Mouse (Mus musculus): ENCODE measurements at regions not wholly inside any gene's neighbourhood (a gene's known extent, or its start where the extent isn't known, plus 50 kb on each side); places are given as distances from the start of the nearest gene placed in this dataset.

DNA sequence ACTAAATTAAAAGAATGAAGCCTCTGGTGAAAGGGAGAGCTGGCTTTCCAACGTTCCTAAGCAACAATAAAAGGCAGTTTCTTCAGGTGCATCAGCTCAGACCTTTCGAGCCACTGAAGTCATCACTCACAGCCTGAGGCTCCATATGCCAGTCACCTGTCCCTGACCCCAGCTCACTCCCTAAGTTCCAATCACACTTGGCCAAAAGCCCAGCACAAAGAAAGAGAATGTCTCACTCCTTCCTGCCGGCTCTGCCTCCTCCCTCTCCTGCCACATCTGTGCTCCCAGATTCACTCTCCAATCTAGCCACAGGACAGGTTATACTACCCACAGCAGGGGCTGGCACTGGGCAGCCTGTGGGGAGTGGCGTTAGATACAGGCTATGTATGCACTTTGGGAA, 150.7 kb downstream of the Psat1 start:
- no peak for DNase-seq

DNA sequence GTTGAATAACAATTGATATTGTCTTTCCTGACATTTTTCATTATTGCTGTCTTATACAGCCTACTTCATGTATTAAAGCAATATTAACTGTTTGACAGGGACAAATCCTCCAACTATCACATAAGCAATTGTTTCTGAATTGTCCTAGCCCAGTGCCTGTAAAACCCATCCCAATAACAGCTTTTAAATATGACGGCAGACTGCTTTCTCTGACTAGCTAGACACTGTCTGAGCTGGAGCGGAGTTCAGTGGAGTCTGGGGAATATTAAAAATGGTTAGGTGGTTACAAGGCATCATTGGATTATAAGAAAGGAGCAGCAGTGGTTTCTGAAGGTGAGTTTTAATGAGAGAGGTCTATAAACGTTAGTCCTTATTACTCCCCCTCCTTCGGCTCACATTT, 155.2 kb downstream of the Psat1 start:
- no peak for DNase-seq

DNA sequence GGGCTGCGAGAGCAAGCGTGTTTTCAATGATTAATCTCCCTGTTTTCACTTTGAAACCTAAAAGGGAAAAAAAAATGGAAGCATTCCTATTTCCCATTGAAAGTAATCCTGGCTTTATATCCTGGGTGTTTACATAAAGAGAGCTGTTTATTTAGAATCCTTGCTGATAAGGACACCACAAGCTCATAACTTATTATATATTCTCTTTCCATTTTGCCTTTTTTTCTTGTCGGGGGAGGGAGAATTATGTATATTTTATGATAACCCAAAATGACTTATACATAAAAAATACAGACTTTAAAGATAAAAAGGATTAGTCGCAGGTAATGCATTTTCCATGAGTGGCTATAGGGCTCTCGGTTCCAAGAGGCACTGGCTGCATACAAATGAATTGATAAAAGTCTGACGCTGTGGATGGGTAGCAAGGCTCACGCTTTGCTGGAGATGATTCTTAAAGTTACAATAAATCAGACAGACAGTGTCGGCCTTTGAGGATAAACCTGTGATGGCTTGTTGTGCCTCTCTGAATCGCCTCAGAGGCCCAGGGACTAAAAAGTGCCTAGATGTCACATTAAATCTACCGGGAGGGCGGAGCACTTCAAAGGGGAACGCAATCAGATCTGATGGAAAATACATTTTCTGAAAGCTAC, 155.7 kb downstream of the Psat1 start:
- DNase-seq, result no peak

DNA sequence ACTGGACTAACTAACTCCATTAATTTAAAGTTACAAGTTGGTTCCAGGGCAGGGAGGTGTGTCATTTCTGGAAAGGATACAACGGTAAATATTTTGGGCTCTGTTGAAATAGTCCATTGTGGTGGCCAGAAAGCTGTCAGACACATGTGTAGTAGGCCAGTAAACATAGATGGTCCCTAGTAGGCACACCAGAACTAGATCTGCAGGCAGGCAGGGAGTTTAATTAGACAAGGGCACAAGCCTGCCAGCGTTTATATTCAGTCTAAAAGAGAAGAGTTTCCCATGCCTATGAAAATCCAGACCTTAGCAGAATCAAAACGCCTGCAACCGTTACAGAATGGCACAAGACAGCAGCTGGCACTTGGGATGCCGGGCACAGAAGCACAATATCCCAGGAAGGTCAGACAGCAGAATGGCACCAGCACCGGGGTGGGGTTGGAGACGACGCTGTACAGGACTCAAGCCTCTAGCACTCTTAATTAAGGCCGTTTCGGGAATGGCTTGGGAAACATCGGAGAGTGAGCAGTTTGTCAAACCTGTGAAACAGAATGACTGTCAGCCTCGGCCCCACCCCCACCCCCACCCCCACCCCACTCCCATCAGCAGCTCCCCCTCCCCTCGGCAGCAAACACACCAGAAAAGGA, 156.4 kb downstream of the Psat1 start:
- no peak for DNase-seq

DNA sequence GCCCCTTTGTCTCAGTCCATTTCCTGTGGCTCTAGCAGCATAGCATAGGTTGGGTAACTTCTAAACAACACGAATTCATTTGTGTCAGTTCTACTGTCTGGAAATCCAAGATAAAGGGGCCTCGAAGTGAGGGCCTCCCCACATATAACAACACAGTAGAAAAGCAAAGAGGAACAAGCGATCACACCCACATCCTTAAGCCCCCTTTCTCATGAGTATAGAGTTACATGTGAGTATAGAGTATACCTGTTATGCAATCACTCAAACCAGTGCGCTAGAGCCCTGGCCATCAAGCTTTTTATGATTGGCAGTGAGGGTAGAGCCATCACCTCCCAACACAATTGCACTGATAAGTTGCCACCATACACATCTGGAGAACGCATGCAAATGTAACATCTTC, 157.4 kb downstream of the Psat1 start:
- no peak for DNase-seq

DNA sequence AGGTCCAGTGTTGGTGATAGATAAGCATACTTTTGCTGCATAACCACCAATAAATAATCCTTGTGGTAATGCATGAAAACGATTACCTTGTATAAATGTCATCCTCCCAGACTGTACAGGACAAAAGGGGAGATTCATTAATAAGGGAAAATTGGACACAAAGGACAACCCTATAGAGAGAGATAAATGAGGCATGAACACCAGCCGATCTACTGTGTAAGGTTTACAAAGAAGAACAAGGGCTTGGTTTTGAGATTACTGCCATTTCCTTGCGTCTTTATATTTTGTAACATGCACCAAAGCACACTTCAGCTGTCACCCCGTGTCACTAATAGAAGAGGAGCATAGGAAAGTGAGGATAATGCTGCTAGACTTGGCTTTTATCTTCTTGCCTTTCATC, 162.5 kb downstream of the Psat1 start:
- DNase-seq, result no peak

DNA sequence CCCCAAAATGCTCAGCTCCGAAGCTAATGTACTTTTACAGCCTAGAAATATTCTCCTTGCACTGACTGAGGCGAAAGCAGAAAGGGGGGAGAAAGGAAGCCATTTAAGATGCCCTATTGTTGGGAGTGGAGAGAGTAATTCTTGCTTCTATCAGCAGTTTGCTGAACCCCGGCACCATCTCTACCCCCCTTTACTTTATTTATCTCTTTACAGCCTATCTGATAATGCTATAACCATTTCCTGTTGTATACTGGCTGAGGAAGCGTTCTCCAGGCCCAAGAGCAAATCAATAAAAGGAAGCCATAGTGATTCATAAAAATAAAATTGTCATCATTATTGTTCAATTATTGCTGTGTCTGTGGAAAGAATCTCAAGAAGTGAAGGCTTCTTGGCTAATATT, 177.5 kb downstream of the Psat1 start:
- DNase-seq, result no peak

DNA sequence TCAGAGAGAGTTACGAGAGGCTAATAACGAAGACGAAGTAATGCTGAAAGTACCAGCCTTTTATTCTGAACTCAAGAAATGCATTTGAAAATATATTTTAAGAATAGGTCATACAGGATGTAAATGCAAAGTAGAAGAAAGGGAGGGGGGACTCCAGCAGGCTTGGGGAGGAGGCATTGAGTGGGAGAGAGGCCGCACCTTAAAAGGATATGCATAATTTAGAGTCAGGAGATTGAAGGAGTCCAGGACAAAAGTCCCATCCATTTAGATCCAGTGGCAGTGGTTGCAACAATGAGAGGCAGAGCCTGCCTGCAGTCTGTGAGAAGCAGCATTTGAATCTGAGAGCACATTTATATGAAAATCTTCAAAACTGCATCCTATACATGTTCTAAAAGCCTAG, 186.1 kb downstream of the Psat1 start:
- no peak for DNase-seq

DNA sequence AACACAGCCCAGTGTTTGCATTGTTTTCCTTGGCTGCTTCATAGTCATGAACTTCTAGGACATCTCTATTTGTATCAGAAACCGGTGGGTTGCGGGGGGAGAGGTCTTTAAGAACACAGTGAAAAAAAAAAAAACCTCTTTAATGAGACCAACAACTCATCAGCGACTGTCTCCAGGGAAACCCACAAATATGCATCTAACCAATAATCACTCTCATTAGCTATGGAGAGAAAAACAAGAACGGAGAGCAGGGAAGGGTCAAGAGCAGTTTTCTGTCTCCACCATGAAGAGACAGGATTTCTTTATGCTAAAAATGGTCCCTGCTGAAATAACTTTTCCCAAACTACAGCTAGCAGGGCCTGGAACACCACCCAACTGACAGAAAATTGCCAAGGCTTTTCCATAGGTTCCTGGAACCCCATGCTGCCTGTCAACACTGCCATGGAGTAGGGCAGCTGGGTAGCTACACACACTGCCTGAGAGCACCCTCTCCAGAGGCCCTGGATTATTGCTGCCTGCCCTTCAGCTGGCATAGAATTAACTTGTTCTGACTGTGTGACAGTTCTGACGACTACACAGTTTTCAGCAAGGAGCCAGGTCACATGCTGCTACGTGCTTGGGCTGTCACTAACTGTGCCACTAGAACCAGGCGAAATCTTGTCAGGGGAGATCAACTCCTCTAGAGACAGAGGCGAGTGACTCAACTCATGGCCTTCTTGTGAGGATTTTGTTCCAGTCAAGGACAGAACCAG, 201.9 kb downstream of the Psat1 start:
- DNase-seq, result no peak

DNA sequence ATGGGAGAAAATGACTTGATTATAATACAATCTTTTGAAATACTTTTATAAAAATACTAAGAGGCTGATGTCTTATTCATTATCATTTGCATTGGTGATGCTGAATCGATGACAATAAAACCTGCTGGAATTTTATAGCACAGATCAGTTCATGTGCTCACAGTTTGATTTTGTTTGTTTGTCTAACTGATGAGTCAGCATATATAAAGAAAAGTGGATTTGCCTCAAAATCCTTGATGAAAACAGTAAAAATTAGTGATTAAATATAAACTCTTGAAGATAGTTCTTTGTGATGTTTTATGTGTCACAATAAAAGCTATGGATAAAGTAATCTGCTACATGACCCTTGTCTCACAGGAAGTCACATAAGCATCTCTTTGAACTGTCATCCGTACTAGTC, 210.9 kb downstream of the Psat1 start:
- no peak for DNase-seq

DNA sequence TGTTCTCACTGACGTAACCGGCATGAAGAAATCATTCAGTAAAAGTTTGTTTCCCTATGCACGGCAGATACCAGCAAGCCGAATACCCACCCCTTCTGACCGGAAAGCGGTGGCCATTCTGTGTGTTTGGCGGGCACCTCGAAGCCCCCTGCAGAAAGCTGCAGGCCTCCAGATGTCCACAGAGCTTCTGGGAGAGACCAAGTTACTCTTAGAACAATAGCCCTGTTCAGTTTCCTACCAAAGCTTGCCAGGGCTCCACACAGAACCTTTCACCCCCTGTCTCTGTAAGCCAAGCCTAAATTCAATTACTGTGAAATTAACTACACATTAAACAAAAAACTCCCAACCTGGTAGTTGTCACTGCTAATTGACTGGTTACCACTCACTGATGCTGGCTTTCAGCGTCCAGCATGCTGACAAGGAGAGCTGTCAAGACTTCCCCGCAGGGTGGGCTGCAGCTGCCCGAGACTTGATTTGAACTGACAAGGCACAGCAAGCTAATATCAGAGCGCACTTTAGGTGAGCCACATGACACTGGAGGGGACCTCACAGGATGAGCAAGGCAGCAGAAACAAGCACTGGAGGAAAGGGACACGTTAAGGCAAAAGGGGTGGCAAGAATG, 220.2 kb downstream of the Psat1 start:
- no peak for DNase-seq

DNA sequence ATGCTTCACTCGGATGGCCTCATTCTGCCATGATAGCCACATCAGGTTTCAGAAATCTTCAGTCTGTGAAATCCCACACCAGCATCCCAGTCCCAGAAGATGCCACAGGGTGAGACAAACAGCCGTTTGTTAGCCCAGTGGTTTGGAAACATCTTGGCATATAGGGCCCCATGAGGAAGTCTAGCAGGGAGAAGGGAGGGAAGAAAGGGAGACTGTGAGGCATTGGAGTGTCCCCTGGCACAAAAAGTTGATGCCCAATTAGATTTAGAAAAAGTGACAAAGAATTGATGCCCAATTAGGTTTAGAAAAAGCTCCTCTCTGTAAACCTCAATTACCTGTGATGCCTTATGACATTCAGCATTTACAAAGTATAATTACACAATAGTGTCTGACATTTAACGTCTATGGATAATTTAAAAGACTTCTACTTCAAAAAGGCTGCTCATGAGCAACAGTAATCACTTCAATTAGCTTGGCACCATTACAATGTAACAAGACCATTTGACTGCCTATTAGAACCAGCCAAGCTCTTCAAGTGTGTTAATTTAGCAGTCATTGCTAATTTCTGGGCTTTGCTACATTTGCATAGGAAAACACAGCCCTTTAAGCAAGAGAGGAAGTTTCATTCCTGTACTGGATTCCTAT, 254.6 kb downstream of the Psat1 start:
- DNase-seq, result no peak

DNA sequence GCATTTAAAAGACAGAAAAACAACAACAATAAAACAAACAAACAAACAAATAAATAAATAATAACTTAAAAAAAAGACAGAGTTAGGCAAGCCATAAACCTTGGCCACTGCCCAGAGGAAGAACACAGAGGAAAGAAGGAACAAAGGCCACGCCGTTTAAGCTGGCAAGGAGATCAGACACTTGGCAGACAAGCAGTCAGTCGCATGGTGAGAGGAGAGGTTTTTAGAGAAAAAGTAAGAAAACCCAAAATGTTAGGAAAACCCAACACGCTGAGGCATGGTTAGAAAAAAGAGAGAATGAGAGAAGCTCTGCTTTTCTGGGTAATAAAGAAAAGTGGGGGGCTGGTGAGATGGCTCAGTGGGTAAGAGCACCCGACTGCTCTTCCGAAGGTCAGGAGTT, 277.1 kb downstream of the Psat1 start:
- peak; percentile 23 to 35 for DNase-seq

DNA sequence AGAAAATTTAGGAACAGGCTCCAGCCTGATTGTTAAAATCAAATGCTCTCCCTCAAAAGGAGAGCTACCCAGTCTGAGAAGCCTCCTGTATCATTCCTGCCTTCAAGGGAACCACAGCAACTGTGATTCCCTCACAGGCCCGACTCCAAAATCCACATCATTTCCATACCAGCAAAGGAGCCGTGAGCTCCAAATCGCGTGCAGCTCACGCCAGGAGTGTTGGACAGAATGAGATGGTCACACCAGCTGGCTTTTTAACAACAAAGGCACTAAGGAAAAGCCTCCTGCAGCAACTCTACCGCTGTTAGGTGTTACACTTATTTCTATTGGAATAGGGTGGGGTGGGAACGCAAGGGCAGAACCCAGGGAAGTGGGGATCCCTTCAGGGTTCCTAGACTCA, 277.6 kb downstream of the Psat1 start:
- no peak for DNase-seq

DNA sequence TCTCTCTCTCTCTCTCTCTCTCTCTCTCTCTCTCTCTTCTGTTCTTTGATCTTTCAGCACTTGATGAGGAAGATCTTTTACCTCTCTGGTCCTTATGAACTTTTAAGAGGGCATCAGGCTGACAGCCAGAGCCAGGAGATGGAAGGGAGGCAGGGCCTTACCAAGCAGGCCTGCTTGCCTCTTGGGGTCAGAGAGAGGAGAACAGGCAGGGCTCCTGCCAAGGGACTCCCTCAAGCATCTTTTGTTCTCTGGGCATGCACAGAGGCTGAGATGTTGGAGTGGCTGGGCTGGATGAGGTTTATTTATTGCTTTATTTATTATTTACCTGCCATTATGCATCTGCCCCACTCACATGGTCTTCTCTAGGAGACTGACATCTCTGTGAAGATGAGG, 278.5 kb downstream of the Psat1 start:
- no peak for DNase-seq

DNA sequence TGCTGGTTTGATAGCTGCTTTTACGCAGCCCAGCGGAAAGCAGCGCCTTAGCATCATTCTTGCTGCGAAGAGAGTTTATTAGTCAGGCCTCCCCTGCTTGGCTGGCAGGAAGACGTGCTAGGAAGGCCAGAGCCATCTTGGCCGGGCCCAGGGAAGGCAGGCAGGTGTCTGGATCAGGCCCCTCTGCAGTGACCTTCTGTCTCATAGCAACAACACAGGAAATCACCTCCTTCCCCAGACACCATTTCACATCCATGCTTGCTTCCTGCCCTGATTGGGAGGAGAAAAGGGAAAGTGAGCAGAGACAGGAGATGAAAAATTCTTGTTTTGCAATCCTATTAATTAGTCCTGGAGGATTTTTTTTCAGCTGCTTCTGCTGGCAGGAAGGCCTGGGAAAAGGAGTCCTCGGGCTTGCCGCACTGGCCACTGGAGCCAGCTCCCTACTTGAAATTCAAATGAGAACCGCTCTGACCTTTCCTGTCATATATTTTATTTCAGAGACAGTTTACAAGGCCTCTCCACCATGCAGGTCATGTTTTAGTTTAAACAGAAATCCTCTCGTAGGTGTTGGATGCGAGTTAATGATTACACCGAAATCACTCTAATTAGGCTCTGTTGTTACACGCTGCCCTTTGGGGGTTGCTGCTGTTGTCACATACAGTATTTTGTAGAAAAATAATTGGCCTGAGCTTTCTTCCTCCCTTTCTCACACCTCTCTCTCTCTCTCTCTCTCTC, 279.1 kb downstream of the Psat1 start:
- DNase-seq, result peak; percentile 31 to 63

DNA sequence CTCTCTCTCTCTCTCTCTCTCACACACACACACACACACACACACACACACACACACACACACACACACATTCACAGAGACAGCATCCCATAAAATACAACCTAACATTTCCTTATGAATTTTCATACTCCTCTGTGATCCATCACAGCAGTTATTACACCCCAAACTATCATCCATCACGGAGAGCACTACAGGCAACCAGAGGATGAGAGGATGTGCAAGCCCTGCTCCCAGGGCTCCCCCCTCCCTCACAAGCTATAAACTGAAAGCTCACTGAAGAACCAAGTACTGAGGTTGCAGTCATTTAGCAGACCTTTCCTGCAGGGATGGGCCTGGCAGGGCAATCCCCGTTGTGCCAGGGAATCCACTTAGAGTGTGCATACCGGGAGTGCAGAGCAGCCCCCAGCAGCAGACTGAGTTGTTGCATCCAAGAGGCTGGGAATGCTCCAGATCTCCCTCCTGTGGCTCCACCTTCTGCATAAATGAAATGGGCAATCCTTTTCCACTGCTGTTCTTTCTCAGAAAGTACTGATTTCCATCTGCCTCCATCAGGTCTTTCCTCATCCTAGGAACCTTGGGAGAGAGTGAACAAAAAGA, 283.4 kb downstream of the Psat1 start:
- no peak for DNase-seq

DNA sequence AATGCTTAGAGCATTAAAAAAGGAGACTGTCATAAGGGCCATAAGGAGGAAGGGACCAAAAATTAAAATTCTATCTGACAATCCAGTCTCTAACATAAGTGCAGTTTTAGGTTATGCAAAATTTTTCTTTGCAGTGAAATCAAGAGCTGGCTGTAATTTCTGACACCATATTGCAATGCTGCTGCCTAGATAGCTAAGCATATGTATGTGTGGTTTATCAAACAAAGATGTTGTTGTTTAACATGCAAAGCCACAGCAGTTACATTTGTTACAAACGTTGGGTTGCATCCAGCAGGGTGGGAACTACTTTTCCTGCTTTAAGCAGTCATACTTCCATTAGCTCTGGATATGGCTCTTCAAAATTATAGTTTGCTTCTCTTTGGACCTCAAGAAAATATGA, 288.5 kb downstream of the Psat1 start:
- DNase-seq, result no peak

DNA sequence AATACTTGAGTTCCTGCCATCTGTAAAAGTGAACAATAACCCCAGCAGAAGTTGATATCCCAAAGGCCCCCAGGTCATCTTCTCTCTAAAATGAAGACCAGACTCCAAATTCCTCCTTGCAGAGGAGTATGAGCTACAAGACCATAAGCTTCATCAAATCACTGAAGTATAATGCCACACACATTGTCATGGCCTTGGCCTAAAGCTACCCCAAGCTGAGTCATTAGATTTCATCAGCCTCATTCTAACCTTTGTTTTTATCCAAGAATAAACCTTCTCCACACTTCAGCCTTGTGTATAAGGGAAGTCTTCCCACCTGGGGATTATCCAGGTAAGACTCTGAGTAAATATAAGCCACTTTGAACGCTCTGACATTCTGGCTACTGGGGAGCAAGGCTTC, 289.3 kb downstream of the Psat1 start:
- no peak for DNase-seq

DNA sequence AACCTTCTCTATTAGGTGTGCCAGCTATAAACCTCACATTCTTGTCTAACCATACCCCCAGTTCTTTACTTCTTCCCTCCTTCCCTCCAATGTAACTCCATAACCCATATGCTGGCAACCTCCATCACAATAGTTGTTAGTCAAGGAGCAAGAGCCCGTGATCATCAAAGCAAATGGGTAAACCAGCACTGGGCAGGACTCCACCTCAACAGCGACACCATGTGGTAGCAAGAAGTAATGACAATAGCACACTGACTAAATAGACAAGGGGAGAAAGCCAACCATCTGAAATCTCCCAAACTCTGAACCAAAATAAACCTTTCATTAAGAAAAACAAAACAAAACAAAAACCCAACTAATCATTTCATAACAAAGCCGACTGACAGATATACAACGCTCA, 297.8 kb downstream of the Psat1 start:
- no peak for DNase-seq

DNA sequence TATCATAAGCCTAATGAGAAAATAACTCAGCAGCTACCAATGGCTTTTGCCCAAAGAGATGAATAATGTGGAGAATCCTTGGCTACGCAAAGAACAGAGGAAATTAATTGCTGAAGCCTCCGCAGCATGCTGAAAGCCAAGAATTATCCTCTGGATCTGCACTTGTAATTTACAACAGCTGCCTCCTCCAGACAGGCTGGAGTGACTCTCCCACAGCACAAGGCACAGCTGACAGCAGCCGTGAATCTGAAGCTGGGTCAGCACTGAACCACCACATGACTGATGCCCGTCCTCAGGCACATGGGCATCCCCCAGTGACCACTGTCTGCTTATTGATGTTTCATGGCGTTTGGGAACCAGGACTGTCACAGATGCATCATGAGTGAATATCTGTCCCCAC, 299.8 kb downstream of the Psat1 start:
- DNase-seq, result no peak

DNA sequence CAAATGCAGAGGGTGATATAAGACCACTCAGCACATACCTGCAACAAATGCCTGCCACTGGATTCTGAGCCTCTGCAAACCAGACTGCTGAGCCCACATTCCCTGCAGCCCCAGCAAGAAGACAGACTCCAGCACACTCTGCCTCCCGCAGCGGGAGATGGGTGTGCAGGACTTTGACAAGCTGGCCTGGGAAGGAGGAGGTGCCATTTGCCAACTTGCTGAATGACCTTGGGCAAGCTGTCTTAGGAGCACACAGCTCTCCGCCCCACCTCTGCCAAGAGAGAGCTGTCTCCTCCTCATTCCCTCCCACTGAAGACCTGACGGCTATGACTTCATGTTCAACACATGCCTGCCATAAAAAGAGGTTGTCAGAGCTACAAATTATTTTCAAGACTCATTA, 302.4 kb downstream of the Psat1 start:
- DNase-seq, result peak; percentile 2 to 3

Measured in kidney, adult 8-10 months (tissue).